Mouse (Mus musculus): ENCODE measurements around the gene Wtap. TPM values are rescaled to one million over a fixed set of nuclear protein-coding genes. Genes with fewer than 3 reads are reported as not detected.
"Not testable (repeated sequence)": the region's sequence is repeated elsewhere in the genome, so short reads cannot be mapped to it uniquely, and the experiment has no call there.

Gene Wtap
- polyA plus RNA-seq, 1 experiment, result 57.6 TPM

DNA sequence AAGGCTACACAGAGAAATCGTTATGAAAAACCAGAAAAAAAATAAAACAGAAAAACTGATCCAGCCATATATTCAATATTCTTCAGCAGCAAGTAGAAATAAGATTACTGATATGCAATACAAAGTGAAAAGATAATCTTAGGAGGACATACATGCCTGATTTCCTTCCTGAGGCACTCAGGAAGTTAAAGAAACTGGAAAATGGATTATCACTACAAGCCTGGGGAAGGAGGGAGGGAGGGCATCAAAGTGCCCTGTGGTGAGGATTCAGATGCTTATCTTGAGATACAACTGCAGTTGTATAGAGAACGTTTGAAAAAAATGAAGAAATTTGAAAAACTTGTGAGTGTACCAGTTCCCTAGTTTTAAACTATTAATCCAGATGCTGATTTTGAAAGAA is 10.0 kb downstream of the Wtap start:
- H3K4me3 ChIP-seq (replicated peaks; ENCODE audit: insufficient read depth, low read depth, low read length), result no peak overlapping the region
- H3K27ac ChIP-seq (ENCODE audit: insufficient read depth, low read length), result no peak overlapping the region
- WGBS, result 77% methylated on average over 2 of the region's 2 CpGs
- TF ChIP-seq POLR2A (IDR thresholded peaks at IDR 0.05; ENCODE audit: borderline replicate concordance, insufficient read depth, low read length) (no peak), CTCF (IDR thresholded peaks at IDR 0.05; ENCODE audit: borderline replicate concordance, insufficient read depth, low read depth, low read length) (no peak)
- peaks cover 5% of the 10 kb centered on the region; the same call in 1 of the 2 replicates for H3K4me1 ChIP-seq (ENCODE audit: control insufficient read depth, insufficient read depth, low read length)
- H3K27me3 ChIP-seq (ENCODE audit: control insufficient read depth, insufficient read depth, low read length), result no peaks in the 10 kb centered on the region
- DNase-seq, result no peak

GRCm38 (mm10) chr17:12978546-12978945 is 15.4 kb downstream of the Wtap start:
- Histone ChIP-seq H3K4me1 (ENCODE audit: control insufficient read depth, insufficient read depth, low read length) (peaks cover under 1% of the 10 kb centered on the region; the same call in 1 of the 2 replicates), H3K4me3 (replicated peaks; ENCODE audit: insufficient read depth, low read depth, low read length) (no peak overlapping the region), H3K27me3 (ENCODE audit: control insufficient read depth, insufficient read depth, low read length) (no peaks in the 10 kb centered on the region), H3K27ac (ENCODE audit: insufficient read depth, low read length) (no peak overlapping the region)
- no peak for DNase-seq
- no peak for TF ChIP-seq CTCF (IDR thresholded peaks at IDR 0.05; ENCODE audit: borderline replicate concordance, insufficient read depth, low read depth, low read length)
- TF ChIP-seq POLR2A (IDR thresholded peaks at IDR 0.05; ENCODE audit: borderline replicate concordance, insufficient read depth, low read length), result no peak
- 52% methylated on average over 1 of the region's 1 CpGs for WGBS

DNA sequence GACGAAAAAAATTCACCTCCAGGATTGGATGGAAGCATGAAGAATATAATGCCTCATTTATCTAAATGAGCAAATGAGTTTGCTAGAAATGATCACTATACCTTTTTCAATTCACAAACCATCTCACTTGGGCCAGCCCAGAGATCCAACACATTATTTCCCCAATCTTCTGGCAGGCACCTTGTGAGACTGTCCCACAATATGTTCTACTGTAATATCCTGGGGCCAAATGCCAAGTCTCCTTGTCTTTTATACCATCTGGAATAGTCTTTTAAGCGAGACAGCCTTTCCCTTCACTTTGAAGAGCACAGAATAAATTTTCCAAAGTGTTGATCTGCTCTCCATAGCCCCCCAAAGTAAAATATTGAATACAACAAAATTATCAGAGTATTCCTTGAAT is 20.1 kb downstream of the Wtap start:
- H3K4me3 ChIP-seq (replicated peaks; ENCODE audit: insufficient read depth, low read depth, low read length), result no peak overlapping the region
- H3K27ac ChIP-seq (ENCODE audit: insufficient read depth, low read length), result no peak overlapping the region
- TF ChIP-seq CTCF (IDR thresholded peaks at IDR 0.05; ENCODE audit: borderline replicate concordance, insufficient read depth, low read depth, low read length), result no peak
- TF ChIP-seq POLR2A (IDR thresholded peaks at IDR 0.05; ENCODE audit: borderline replicate concordance, insufficient read depth, low read length), result no peak
- H3K4me1 ChIP-seq (ENCODE audit: control insufficient read depth, insufficient read depth, low read length), result peaks cover 3% of the 10 kb centered on the region; the same call in 1 of the 2 replicates
- DNase-seq, result peak in 1 of 2 experiments; percentile 69
- H3K27me3 ChIP-seq (ENCODE audit: control insufficient read depth, insufficient read depth, low read length), result no peaks in the 10 kb centered on the region
- 41% methylated on average over 2 of the region's 2 CpGs for WGBS

- H3K27me3 ChIP-seq (ENCODE audit: control insufficient read depth, insufficient read depth, low read length), result no peaks in the 10 kb centered on the region
- no peak overlapping the region for H3K27ac ChIP-seq (ENCODE audit: insufficient read depth, low read length)
- H3K4me3 ChIP-seq (replicated peaks; ENCODE audit: insufficient read depth, low read depth, low read length), result no peak overlapping the region
- no peak for TF ChIP-seq CTCF (IDR thresholded peaks at IDR 0.05; ENCODE audit: borderline replicate concordance, insufficient read depth, low read depth, low read length)
- no peak for TF ChIP-seq POLR2A (IDR thresholded peaks at IDR 0.05; ENCODE audit: borderline replicate concordance, insufficient read depth, low read length)
- H3K4me1 ChIP-seq (ENCODE audit: control insufficient read depth, insufficient read depth, low read length), result no peaks in the 10 kb centered on the region
- DNase-seq, result no peak
- WGBS, result 92% methylated on average over 2 of the region's 2 CpGs
Observed at GRCm38 (mm10) chr17:12967173-12967572, 26.8 kb downstream of the Wtap start.

- WGBS, result 88% methylated on average over 3 of the region's 3 CpGs
- no peak for DNase-seq
- TF ChIP-seq CTCF (IDR thresholded peaks at IDR 0.05; ENCODE audit: borderline replicate concordance, insufficient read depth, low read depth, low read length) (no peak), POLR2A (IDR thresholded peaks at IDR 0.05; ENCODE audit: borderline replicate concordance, insufficient read depth, low read length) (no peak)
- Histone ChIP-seq H3K4me3 (replicated peaks; ENCODE audit: insufficient read depth, low read depth, low read length) (no peak overlapping the region), H3K4me1 (ENCODE audit: control insufficient read depth, insufficient read depth, low read length) (peaks cover 5% of the 10 kb centered on the region; the same call in 1 of the 2 replicates), H3K27ac (ENCODE audit: insufficient read depth, low read length) (no peak overlapping the region), H3K27me3 (ENCODE audit: control insufficient read depth, insufficient read depth, low read length) (no peaks in the 10 kb centered on the region)
Observed at GRCm38 (mm10) chr17:12963476-12963875, 30.5 kb downstream of the Wtap start.

- Histone ChIP-seq H3K4me1 (ENCODE audit: control insufficient read depth, insufficient read depth, low read length) (peaks cover 5% of the 10 kb centered on the region), H3K27me3 (ENCODE audit: control insufficient read depth, insufficient read depth, low read length) (no peaks in the 10 kb centered on the region), H3K27ac (ENCODE audit: insufficient read depth, low read length) (peak within 1 kb of the TSS; percentile 86), H3K4me3 (replicated peaks; ENCODE audit: insufficient read depth, low read depth, low read length) (peak within 1 kb of the TSS; percentile 95)
- WGBS, result under 1% methylated on average over 42 of the region's 42 CpGs
- peak; percentile 95 to 97 for DNase-seq
- TF ChIP-seq CTCF (IDR thresholded peaks at IDR 0.05; ENCODE audit: borderline replicate concordance, insufficient read depth, low read depth, low read length) (no peak), POLR2A (IDR thresholded peaks at IDR 0.05; ENCODE audit: borderline replicate concordance, insufficient read depth, low read length) (peak; percentile 97)
Observed at GRCm38 (mm10) chr17:12960331-12960873, 33.6 kb downstream of the Wtap start, which contains the start of gene Acat2. Acat2 (minus strand) TSS chr17:12960747.

GRCm38 (mm10) chr17:12959377-12959776 is 34.6 kb downstream of the Wtap start:
- not testable (repeated sequence) for H3K27me3 ChIP-seq (ENCODE audit: control insufficient read depth, insufficient read depth, low read length); H3K27ac ChIP-seq (ENCODE audit: insufficient read depth, low read length); H3K4me1 ChIP-seq (ENCODE audit: control insufficient read depth, insufficient read depth, low read length); H3K4me3 ChIP-seq (replicated peaks; ENCODE audit: insufficient read depth, low read depth, low read length)
- 4% methylated on average over 2 of the region's 2 CpGs for WGBS
- peak in 1 of 2 experiments; percentile 19 for DNase-seq

GRCm38 (mm10) chr17:12956664-12957063 is 37.3 kb downstream of the Wtap start:
- TF ChIP-seq POLR2A (IDR thresholded peaks at IDR 0.05; ENCODE audit: borderline replicate concordance, insufficient read depth, low read length), result no peak
- TF ChIP-seq CTCF (IDR thresholded peaks at IDR 0.05; ENCODE audit: borderline replicate concordance, insufficient read depth, low read depth, low read length), result no peak
- WGBS, result 62% methylated on average over 8 of the region's 8 CpGs
- Histone ChIP-seq H3K27me3 (ENCODE audit: control insufficient read depth, insufficient read depth, low read length) (no peaks in the 10 kb centered on the region), H3K27ac (ENCODE audit: insufficient read depth, low read length) (no peak overlapping the region), H3K4me3 (replicated peaks; ENCODE audit: insufficient read depth, low read depth, low read length) (no peak overlapping the region), H3K4me1 (ENCODE audit: control insufficient read depth, insufficient read depth, low read length) (peaks cover 5% of the 10 kb centered on the region)
- DNase-seq, result peak in 1 of 2 experiments; percentile 16
